Mouse (Mus musculus) erythroblast, embryonic 14.5 days (primary cell): Measurements from ENCODE around the gene Dnmt3a. TPM values are rescaled to one million over a fixed set of nuclear protein-coding genes. Genes with fewer than 3 reads are reported as not detected.

Experiments used
- H3K27me3 ChIP-seq: 2 replicates; pipeline ENCODE4 v1.6.1; 2012; ENCODE audit warnings: inconsistent platforms; ENCODE audit not compliant: control insufficient read depth
- H3K36me3 ChIP-seq: 2 replicates; pipeline ENCODE4 v1.6.1; 2012; ENCODE audit warnings: mild to moderate bottlenecking, inconsistent platforms; ENCODE audit not compliant: control insufficient read depth
- H3K4me1 ChIP-seq: 2 replicates; pipeline ENCODE4 v1.6.1; 2012; ENCODE audit warnings: inconsistent platforms; ENCODE audit not compliant: control insufficient read depth
- H3K4me3 ChIP-seq: replicated peaks from 2 replicates; pipeline ENCODE3; 2012; ENCODE audit warnings: moderate library complexity, mild to moderate bottlenecking, inconsistent platforms
- H3K9me3 ChIP-seq: 2 replicates; pipeline ENCODE4 v1.6.1; 2012; ENCODE audit warnings: low read length, inconsistent platforms, mixed read lengths; ENCODE audit not compliant: control insufficient read depth
- GATA1 ChIP-seq: IDR thresholded peaks from 2 replicates; pipeline ENCODE4 v1.6.1; 2012; ENCODE audit warnings: low read length, inconsistent platforms, mixed read lengths
- TAL1 ChIP-seq: IDR thresholded peaks from 3 replicates; pipeline ENCODE4 v1.6.1; 2012; ENCODE audit warnings: low read length, inconsistent platforms, mixed read lengths
- polyA plus RNA-seq: library from polyadenylated mRNA; stranded (reverse); fragments of >175 nt; gene quantifications from 2 replicates; pipeline ENCODE4 v1.2.3, GENCODE M21; 2012

Dnmt3a gene
- polyA plus RNA-seq, 1 experiment = 0.16 TPM

DNA sequence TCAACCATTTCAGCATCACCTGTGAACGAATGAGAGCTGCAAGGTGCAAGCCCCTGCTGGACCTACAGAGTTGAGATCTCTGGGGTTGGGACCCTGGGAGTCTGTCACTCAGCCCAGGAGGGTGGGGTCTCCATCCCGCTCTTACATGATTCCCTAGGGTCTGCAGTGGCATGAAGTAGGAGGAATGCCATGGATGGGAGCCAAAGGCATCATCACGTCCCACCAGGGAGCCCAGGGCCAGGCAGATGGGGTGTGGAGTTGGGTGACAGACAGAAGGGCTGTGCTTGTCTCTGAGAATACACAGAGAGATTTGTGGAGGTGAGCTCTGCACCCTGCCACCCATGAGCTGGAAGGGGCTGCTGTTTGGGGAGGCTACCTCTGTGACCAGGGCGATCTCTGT lies 32.2 kb downstream of the Dnmt3a start:
- Histone ChIP-seq H3K27me3 (no peaks in the 10 kb centered on the region), H3K4me1 (peaks cover 2% of the 10 kb centered on the region), H3K9me3 (no peaks in the 10 kb centered on the region), H3K4me3 (no peak overlapping the region), H3K36me3 (no peaks in the 10 kb centered on the region; the same call in 1 of the 2 replicates)
- TF ChIP-seq TAL1 = no peak
- TF ChIP-seq GATA1 = no peak

DNA sequence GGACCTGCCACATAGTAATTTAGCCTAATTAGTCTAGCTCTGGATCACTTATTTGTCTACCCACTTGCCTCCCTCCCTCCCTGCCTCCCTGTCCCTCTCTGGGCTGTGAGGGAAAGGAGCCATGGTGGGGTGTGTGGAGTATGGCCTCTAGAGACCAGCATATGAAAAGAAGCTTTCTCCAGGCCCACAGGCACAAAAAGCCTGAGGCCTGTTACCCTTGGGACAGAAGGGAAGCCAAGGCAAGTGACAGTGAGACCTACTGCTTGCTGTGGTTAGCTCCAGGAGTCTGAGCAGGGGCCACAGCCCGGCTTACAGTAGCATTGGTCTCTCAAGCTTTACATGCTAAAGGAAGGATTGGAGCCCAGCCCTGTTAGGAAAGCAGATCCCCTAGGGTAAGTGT lies 33.9 kb downstream of the Dnmt3a start:
- H3K36me3 ChIP-seq = no peaks in the 10 kb centered on the region; the same call in 1 of the 2 replicates
- no peak overlapping the region for H3K4me3 ChIP-seq
- no peak for TF ChIP-seq GATA1
- no peak for TF ChIP-seq TAL1
- no peaks in the 10 kb centered on the region; the same call in none of the 2 replicates for H3K4me1 ChIP-seq
- H3K27me3 ChIP-seq = no peaks in the 10 kb centered on the region
- H3K9me3 ChIP-seq = no peaks in the 10 kb centered on the region

DNA sequence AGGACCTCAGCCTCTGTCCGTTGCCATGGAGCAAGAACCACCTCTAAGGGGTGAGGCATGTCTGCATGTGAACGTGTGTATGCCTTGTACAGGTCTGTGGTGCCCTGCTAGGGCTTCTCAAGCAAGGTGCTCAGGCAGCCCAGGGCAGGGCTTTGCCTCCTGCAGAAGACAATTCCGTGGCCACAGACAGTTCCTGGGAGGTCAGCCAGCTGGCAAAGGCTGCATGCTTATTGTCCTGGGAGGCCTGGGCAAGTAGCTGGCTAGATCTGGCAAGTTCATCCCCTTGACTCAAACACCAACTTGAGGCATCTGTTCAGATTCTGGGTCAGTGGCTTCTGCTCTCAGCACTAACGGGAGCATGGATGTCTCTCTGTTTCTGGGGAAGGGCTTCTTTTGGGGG lies 35.3 kb downstream of the Dnmt3a start:
- TF ChIP-seq GATA1 (no peak), TAL1 (no peak)
- Histone ChIP-seq H3K4me3 (no peak overlapping the region), H3K27me3 (no peaks in the 10 kb centered on the region), H3K9me3 (no peaks in the 10 kb centered on the region), H3K36me3 (no peaks in the 10 kb centered on the region; the same call in 1 of the 2 replicates), H3K4me1 (no peaks in the 10 kb centered on the region)

DNA sequence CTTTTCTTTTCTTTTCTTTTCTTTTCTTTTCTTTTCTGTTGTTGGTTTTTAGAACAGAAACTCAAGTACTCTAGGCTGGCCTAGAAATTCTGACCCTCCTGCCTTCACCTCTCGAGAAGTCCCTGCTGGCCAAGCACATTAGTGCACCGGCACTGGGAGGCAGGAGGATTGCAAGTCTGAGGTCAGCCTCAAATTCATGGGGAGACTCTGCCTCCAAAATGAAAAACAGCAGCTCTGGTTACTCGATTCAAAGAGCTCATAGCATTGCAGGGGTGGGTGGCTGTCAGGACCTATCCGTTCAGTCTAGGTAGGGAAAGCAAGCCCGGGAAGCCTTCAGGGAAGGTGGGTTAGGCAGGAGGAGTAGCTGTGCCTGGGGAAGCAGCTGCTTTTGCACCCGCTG lies 37.0 kb downstream of the Dnmt3a start:
- Histone ChIP-seq H3K27me3 (no peaks in the 10 kb centered on the region), H3K9me3 (no peaks in the 10 kb centered on the region), H3K36me3 (no peaks in the 10 kb centered on the region; the same call in 1 of the 2 replicates), H3K4me1 (no peaks in the 10 kb centered on the region), H3K4me3 (no peak overlapping the region)
- no peak for TF ChIP-seq GATA1
- no peak for TF ChIP-seq TAL1

DNA sequence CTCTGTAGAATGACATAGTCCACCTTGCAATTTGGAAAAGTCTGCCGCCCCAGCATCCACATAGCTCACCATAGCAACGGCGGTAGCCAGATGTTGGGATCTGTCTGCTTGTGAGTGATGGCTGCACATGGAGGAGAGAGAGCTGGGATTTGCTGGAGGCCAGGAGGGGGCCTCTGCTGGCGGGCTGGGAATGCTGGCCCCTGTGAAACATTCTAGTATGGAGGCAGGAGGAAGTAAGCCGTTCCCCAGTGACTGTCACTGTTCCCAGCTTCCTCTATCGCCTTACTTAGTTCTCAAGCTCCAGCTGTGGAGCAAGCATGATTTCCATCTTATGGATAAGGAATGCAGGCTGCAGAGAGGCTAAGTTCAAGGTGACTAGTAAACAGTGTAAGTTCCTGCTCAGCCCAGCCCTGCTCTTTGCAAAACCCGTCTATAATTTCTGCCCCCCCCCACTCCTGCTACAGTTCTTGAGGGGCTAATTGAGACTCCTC lies 37.6 kb downstream of the Dnmt3a start:
- H3K9me3 ChIP-seq = no peaks in the 10 kb centered on the region
- no peak overlapping the region for H3K4me3 ChIP-seq
- no peaks in the 10 kb centered on the region for H3K4me1 ChIP-seq
- H3K27me3 ChIP-seq = no peaks in the 10 kb centered on the region
- TF ChIP-seq GATA1 (no peak), TAL1 (no peak)
- H3K36me3 ChIP-seq = no peaks in the 10 kb centered on the region; the same call in 1 of the 2 replicates

DNA sequence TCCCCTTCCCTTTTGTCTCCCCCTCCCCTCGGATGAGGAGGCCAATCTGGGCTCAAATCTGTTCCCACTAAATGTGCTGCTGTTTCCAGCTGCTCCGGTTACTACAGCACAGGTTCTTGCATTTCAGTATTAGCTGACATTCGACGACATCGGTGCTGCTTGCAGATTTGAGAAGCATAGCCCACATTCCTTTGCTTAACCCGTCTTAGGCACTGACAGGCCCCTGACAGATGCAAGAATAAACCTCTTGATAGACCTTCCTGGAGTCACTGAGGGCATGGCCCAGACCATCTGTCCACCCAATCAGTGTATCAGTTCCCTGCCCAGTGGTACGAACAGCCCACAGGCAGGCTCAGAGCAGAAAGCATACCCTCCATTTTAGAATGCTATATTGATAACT lies 38.1 kb downstream of the Dnmt3a start:
- no peaks in the 10 kb centered on the region; the same call in 1 of the 2 replicates for H3K36me3 ChIP-seq
- H3K9me3 ChIP-seq = no peaks in the 10 kb centered on the region
- TF ChIP-seq GATA1 (no peak), TAL1 (no peak)
- H3K27me3 ChIP-seq = no peaks in the 10 kb centered on the region
- no peaks in the 10 kb centered on the region for H3K4me1 ChIP-seq
- H3K4me3 ChIP-seq = no peak overlapping the region

DNA sequence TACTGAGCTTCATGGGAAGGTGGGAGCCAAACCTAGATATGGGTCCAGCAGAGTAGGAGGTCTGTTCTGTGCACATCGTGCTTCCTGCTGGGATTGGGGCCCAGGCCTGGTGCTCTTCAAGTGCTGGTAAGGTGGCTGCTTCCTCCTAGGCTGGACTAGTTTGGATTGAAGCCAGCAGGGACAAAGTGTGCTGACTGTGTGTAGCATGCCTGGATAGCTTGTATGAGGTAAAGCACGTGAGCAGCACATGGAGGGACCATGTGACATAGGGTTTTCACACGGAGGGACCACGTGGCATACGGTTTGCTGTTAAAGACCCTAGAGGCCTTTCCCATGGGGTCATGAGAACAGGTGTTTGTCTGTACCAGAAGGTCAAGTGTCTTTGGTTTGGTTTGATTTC lies 38.5 kb downstream of the Dnmt3a start:
- Histone ChIP-seq H3K36me3 (no peaks in the 10 kb centered on the region; the same call in 1 of the 2 replicates), H3K4me3 (no peak overlapping the region), H3K27me3 (no peaks in the 10 kb centered on the region), H3K4me1 (no peaks in the 10 kb centered on the region), H3K9me3 (no peaks in the 10 kb centered on the region)
- TF ChIP-seq GATA1 (no peak), TAL1 (no peak)

DNA sequence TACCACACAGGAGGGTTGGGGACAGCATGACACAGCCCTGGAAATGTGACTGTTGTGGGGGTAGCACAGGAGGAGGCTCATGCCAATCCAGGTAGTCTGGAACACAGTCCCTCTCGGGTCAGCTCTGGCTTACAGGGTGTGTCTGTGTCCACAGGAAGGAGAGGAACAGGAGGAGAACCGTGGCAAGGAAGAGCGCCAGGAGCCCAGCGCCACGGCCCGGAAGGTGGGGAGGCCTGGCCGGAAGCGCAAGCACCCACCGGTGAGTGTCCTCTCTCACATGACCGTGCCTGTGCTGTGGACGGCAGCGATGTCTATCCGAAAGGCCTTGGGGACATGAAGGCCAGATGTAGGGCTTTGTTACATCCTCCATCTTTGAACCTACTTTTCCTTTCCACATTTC lies 43.7 kb downstream of the Dnmt3a start:
- no peak overlapping the region for H3K4me3 ChIP-seq
- H3K27me3 ChIP-seq = no peaks in the 10 kb centered on the region
- no peaks in the 10 kb centered on the region for H3K9me3 ChIP-seq
- H3K36me3 ChIP-seq = peaks cover 3% of the 10 kb centered on the region
- TF ChIP-seq GATA1 (no peak), TAL1 (no peak)
- no peaks in the 10 kb centered on the region for H3K4me1 ChIP-seq

DNA sequence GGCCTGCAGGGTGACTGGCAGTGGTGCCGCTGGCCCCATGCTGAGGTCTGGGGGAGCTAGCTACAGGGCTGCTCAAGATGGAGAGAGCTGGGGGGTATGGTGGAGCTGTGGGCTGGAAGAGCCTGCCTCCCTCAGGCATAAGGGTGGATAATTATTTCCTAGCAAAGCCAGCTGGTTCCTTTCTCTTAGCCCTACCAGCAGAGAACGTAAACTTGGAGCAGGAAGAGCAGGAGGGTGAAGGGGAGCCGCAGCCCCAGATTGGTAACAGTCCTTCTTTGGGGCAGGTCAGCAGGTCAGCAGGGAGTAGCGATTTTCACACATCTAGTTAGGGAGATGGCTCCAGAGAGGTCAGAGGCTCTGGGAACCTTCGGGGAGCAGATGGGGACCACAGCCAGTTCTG lies 44.4 kb downstream of the Dnmt3a start:
- peaks cover 3% of the 10 kb centered on the region for H3K36me3 ChIP-seq
- TF ChIP-seq GATA1 (no peak), TAL1 (no peak)

DNA sequence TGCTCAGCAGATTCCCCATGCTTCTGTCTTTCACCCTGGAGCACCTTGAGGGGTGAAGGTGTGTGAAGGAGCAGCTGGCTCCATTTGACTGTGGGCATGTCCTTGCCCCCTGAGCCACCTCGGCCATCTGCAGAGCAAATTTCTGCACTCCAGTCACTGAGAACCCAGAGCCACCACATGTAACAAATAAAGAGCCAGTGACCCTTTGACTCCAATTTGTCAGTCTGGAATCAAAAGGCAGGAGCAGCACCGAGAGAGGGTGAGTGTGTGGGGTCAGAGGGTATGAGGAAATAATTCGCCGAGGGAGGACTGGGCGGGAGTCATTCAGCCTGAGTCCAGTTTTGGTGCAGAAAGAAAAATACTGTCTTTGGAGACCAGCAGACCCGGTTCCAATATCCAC lies 44.9 kb downstream of the Dnmt3a start:
- no peak overlapping the region for H3K4me3 ChIP-seq
- H3K36me3 ChIP-seq = peaks cover 3% of the 10 kb centered on the region
- TF ChIP-seq GATA1 = no peak
- TF ChIP-seq TAL1 = no peak
- no peaks in the 10 kb centered on the region for H3K27me3 ChIP-seq
- peaks cover 2% of the 10 kb centered on the region for H3K4me1 ChIP-seq
- no peaks in the 10 kb centered on the region for H3K9me3 ChIP-seq

More for the DNA sequence above, 44.4 kb downstream of the Dnmt3a start:
- no peak overlapping the region for H3K4me3 ChIP-seq
- H3K4me1 ChIP-seq = no peaks in the 10 kb centered on the region
- H3K27me3 ChIP-seq = no peaks in the 10 kb centered on the region
- no peaks in the 10 kb centered on the region for H3K9me3 ChIP-seq
